Mouse (Mus musculus) heart, embryonic 11.5 days (tissue): ENCODE measurements around the gene Fgfr1op2. TPM values are rescaled to one million over a fixed set of nuclear protein-coding genes. Genes with fewer than 3 reads are reported as not detected.

ENCODE experiments used
- ATAC-seq: fragments of 200-750 bp; cut with Nextera tagmentation; replicated peaks from 2 replicates; pipeline ENCODE4 v1.8.0; 2017; ENCODE audit warnings: moderate library complexity; ENCODE audit not compliant: insufficient number of reproducible peaks, low FRiP score, low TSS enrichment
- H3K27ac ChIP-seq: fragments of 300-500 bp; sonication (generic); 2 replicates; pipeline ENCODE4 v1.5.1; 2014; ENCODE audit warnings: mild to moderate bottlenecking, low read depth, low read length
- H3K27me3 ChIP-seq: fragments of 300-500 bp; sonication (generic); 2 replicates; pipeline ENCODE4 v1.6.1; 2014; ENCODE audit warnings: mild to moderate bottlenecking, low read length, mixed read lengths; ENCODE audit not compliant: control insufficient read depth, insufficient read depth
- H3K36me3 ChIP-seq: fragments of 300-500 bp; sonication (generic); 2 replicates; pipeline ENCODE4 v1.6.1; 2014; ENCODE audit warnings: mild to moderate bottlenecking, low read length, moderate library complexity, mixed read lengths; ENCODE audit not compliant: control insufficient read depth, insufficient read depth
- H3K4me1 ChIP-seq: fragments of 300-500 bp; sonication (generic); 2 replicates; pipeline ENCODE4 v1.6.1; 2014; ENCODE audit warnings: low read length; ENCODE audit not compliant: control insufficient read depth, insufficient read depth
- H3K4me2 ChIP-seq: fragments of 300-500 bp; sonication (generic); 2 replicates; pipeline ENCODE4 v1.6.1; 2014; ENCODE audit warnings: mild to moderate bottlenecking, moderate library complexity
- H3K4me3 ChIP-seq: fragments of 300-500 bp; sonication (generic); 2 replicates; pipeline ENCODE4 v1.5.1; 2014; ENCODE audit warnings: low read depth, low read length
- H3K9ac ChIP-seq: fragments of 300-500 bp; sonication (generic); 2 replicates; pipeline ENCODE4 v1.6.1; 2014; ENCODE audit warnings: mild to moderate bottlenecking, low read depth, low read length, moderate library complexity
- H3K9me3 ChIP-seq: fragments of 300-500 bp; sonication (generic); replicated peaks from 2 replicates; pipeline ENCODE4 v1.6.1; 2016; ENCODE audit warnings: low read length; ENCODE audit not compliant: control insufficient read depth
- WGBS: fragments of 180-500 bp; shearing (Covaris S2); extraction: QIAGEN DNeasy Blood & Tissue Kit; methylation state at CpG from one replicate; pipeline ENCODE4 v1.1.7; 2014; ENCODE audit not compliant: insufficient replicate concordance; 5-methylcytosine and 5-hydroxymethylcytosine counted together
- polyA plus RNA-seq: library from polyadenylated mRNA; unstranded; fragments of >200 nt; fragmentation: Nextera tagmentation; extraction: Ambion mirVana; gene quantifications from 2 replicates; pipeline ENCODE4 v1.2.1, GENCODE M21; 2014

Fgfr1op2 gene
- polyA plus RNA-seq: 92.8 and 93.4 TPM in 2 replicates

DNA sequence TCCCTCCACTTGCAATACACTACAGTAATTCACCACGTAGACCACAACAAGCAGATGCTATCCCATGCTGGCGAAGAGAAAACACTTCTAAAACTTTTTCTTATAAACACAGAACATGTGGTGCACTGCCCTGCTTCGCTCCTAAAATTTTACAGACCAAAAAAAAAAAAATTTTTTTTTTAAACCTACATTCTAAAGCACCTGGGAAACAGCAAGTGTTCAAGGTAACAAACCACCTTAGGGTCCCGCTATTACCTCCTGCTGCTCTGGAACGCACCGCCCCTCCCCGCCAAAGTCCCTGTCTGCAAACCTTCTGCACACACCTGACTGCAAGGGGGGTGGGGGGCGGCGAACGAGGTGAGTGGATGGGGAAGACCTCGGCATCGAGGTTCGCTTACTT lies at the start of gene Fgfr1op2:
TSS of gene Fgfr1op2 (plus strand) at position 301 of the 400 bp plus-strand sequence.
- no peaks in the 10 kb centered on the region for H3K9me3 ChIP-seq
- H3K4me3 ChIP-seq: peak within 1 kb of the TSS; percentile 86
- H3K27ac ChIP-seq: peak within 1 kb of the TSS; percentile 98
- 1% methylated on average over 13 of the region's 13 CpGs for WGBS
- no peak; the same call in 1 of the 2 replicates for ATAC-seq
- H3K36me3 ChIP-seq: no peaks in the 10 kb centered on the region
- peaks cover 20% of the 10 kb centered on the region for H3K4me1 ChIP-seq
- peak within 1 kb of the TSS; percentile 83 for H3K4me2 ChIP-seq
- no peaks in the 10 kb centered on the region for H3K27me3 ChIP-seq
- peak within 1 kb of the TSS; percentile 94 for H3K9ac ChIP-seq

- no peak for ATAC-seq
- WGBS: 69% methylated on average over 2 of the region's 2 CpGs
Observed at GRCm38 (mm10) chr6:146527537-146527936, 49.5 kb upstream of the Fgfr1op2 start.

DNA sequence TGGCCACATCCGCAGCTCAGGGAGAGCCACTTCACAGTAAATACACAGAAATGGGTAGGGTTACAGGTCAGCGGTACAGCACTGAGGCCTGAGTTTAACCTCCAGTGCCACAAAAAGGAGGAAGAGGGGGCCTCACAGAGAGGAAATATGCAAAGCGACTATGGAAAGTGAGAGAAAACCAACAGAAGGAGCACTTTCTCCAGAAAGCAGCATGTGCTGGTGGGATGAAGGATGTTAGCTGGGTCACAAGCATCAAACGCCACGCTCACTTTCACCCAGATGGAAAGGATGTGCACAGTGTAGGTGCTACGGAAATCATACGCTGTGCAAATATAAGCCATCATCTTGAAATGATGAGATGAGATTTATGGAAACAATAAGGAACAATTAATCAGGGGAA lies 46.6 kb upstream of the Fgfr1op2 start:
- Histone ChIP-seq H3K36me3 (no peaks in the 10 kb centered on the region; the same call in 1 of the 2 replicates), H3K4me1 (no peaks in the 10 kb centered on the region), H3K9ac (no peak overlapping the region), H3K27ac (peak overlapping the region; percentile 86), H3K4me3 (no peak overlapping the region), H3K27me3 (no peaks in the 10 kb centered on the region), H3K9me3 (no peaks in the 10 kb centered on the region), H3K4me2 (no peak overlapping the region)
- ATAC-seq: peak; percentile 32
- WGBS: 67% methylated on average over 7 of the region's 7 CpGs

More at GRCm38 (mm10) chr6:146527537-146527936, 49.5 kb upstream of the Fgfr1op2 start:
- Histone ChIP-seq H3K4me2 (no peak overlapping the region), H3K9ac (no peak overlapping the region), H3K27ac (no peak overlapping the region), H3K36me3 (no peaks in the 10 kb centered on the region), H3K9me3 (no peaks in the 10 kb centered on the region), H3K4me3 (no peak overlapping the region), H3K27me3 (no peaks in the 10 kb centered on the region), H3K4me1 (no peaks in the 10 kb centered on the region)

GRCm38 (mm10) chr6:146530769-146531168 lies 46.2 kb upstream of the Fgfr1op2 start:
- no peaks in the 10 kb centered on the region; the same call in 1 of the 2 replicates for H3K36me3 ChIP-seq
- peak; percentile 77 for ATAC-seq
- 41% methylated on average over 5 of the region's 5 CpGs for WGBS
- no peak overlapping the region for H3K9ac ChIP-seq
- no peaks in the 10 kb centered on the region for H3K4me1 ChIP-seq
- H3K4me2 ChIP-seq: no peak overlapping the region
- no peaks in the 10 kb centered on the region for H3K27me3 ChIP-seq
- H3K27ac ChIP-seq: peak overlapping the region; percentile 86
- H3K9me3 ChIP-seq: no peaks in the 10 kb centered on the region
- H3K4me3 ChIP-seq: no peak overlapping the region

- H3K27ac ChIP-seq: no peak overlapping the region
- H3K36me3 ChIP-seq: no peaks in the 10 kb centered on the region; the same call in 1 of the 2 replicates
- H3K4me1 ChIP-seq: peaks cover 3% of the 10 kb centered on the region; the same call in 1 of the 2 replicates
- H3K9me3 ChIP-seq: no peaks in the 10 kb centered on the region; the same call in 1 of the 2 replicates
- WGBS: 78% methylated on average over 4 of the region's 4 CpGs
- no peak overlapping the region for H3K4me3 ChIP-seq
- no peaks in the 10 kb centered on the region for H3K27me3 ChIP-seq
- no peak overlapping the region for H3K4me2 ChIP-seq
- H3K9ac ChIP-seq: no peak overlapping the region
- ATAC-seq: no peak
Observed at GRCm38 (mm10) chr6:146533146-146533545, 43.9 kb upstream of the Fgfr1op2 start.

GRCm38 (mm10) chr6:146535501-146535900 lies 41.5 kb upstream of the Fgfr1op2 start:
- Histone ChIP-seq H3K4me1 (peaks cover 8% of the 10 kb centered on the region; the same call in 1 of the 2 replicates), H3K4me3 (no peak overlapping the region), H3K27ac (no peak overlapping the region), H3K27me3 (no peaks in the 10 kb centered on the region), H3K36me3 (no peaks in the 10 kb centered on the region; the same call in 1 of the 2 replicates), H3K9me3 (no peaks in the 10 kb centered on the region; the same call in 1 of the 2 replicates), H3K4me2 (no peak overlapping the region), H3K9ac (no peak overlapping the region)
- no peak for ATAC-seq
- 74% methylated on average over 5 of the region's 5 CpGs for WGBS

DNA sequence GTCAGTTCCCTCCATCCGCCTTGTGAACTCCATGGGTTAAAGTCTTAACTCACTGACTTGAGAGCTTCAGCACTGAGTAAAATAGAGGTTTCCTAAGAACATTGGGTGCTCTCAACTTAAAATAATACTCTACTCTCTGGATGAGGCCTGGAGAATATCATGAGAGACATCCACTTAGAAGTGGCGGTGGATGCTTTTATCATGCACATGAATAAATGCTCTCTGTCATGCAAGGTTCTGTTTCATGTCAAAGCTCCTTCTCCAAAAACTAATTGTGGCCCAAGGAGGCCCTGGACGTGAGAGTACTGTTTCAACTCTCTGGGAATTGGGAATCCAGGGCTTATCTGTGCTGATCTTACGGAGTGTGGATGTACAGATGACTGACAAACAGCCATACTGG lies 39.9 kb upstream of the Fgfr1op2 start:
- Histone ChIP-seq H3K9ac (no peak overlapping the region), H3K4me2 (no peak overlapping the region), H3K36me3 (no peaks in the 10 kb centered on the region; the same call in 1 of the 2 replicates), H3K4me3 (no peak overlapping the region), H3K9me3 (no peaks in the 10 kb centered on the region; the same call in 1 of the 2 replicates), H3K27ac (peak overlapping the region; percentile 8; the same call in 1 of the 2 replicates), H3K4me1 (peaks cover 8% of the 10 kb centered on the region; the same call in 1 of the 2 replicates), H3K27me3 (no peaks in the 10 kb centered on the region)
- 0 out of 2 replicates have a peak, but pooled peaks have one; percentile 29 for ATAC-seq
- WGBS: 44% methylated on average over 4 of the region's 4 CpGs

DNA sequence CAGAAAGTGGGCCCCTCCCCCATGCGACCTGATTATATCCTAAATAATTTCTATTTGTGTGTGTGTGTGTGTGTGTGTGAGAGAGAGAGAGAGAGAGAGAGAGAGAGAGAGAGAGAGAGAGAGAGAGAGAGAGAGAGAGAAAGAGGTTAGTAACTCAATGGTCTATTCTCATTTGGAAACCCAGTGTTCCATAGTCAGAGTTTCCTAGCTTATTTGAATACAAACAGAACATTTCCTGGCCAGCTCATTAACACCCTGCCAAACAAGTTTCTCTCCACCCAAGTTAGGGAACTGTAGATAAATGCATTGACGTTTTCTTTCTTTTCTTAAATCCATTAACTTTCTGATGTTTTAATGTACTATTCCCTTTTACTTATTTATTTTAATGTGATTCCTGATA lies 38.9 kb upstream of the Fgfr1op2 start:
- ATAC-seq: no peak
- Histone ChIP-seq H3K27ac (no peak overlapping the region; the same call in 1 of the 2 replicates), H3K36me3 (no peaks in the 10 kb centered on the region; the same call in 1 of the 2 replicates), H3K9ac (no peak overlapping the region), H3K4me2 (no peak overlapping the region), H3K4me1 (peaks cover 8% of the 10 kb centered on the region; the same call in 1 of the 2 replicates), H3K4me3 (no peak overlapping the region), H3K9me3 (no peaks in the 10 kb centered on the region; the same call in 1 of the 2 replicates), H3K27me3 (no peaks in the 10 kb centered on the region)
- 52% methylated on average over 2 of the region's 2 CpGs for whole genome bisulfite sequencing

DNA sequence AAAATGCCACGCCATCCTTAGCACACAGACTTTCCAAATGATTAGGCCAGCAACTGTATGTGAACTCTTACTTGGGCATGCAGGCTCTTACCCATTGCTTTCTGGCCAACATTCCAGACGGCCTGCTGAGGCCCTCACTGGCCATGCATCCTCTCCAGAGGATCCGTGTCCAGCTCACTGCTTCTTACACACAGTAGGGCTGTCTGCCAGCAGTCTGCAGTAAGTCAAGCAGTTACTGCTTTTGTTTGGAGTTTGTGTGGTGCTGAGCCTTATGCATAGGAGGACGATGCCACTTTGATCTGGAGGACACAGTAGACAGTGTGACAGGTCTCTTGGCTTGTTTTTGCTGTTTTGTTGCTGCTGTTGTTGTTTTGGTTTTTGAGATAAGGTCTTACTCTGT lies 38.3 kb upstream of the Fgfr1op2 start:
- no peak for ATAC-seq
- no peak overlapping the region for H3K4me2 ChIP-seq
- H3K36me3 ChIP-seq: no peaks in the 10 kb centered on the region; the same call in 1 of the 2 replicates
- no peaks in the 10 kb centered on the region for H3K27me3 ChIP-seq
- peaks cover 8% of the 10 kb centered on the region; the same call in 1 of the 2 replicates for H3K4me1 ChIP-seq
- WGBS: 40% methylated on average over 4 of the region's 4 CpGs
- no peak overlapping the region for H3K9ac ChIP-seq
- H3K27ac ChIP-seq: peak overlapping the region; percentile 29; the same call in 1 of the 2 replicates
- no peaks in the 10 kb centered on the region; the same call in 1 of the 2 replicates for H3K9me3 ChIP-seq
- no peak overlapping the region for H3K4me3 ChIP-seq
